Mouse (Mus musculus): ENCODE data around the gene Upb1. TPM values are rescaled to one million over a fixed set of nuclear protein-coding genes. Genes with fewer than 3 reads are reported as not detected.

Gene Upb1
- polyA plus RNA-seq, 1 experiment from 2014 or later, result not detected

GRCm38 (mm10) chr10:75430147-75430537, 29.2 kb downstream of the Upb1 start:
- Histone ChIP-seq H3K4me3 (no peak overlapping the region), H3K27me3 (ENCODE audit: insufficient read depth, poor library complexity, severe bottlenecking) (no peaks in the 10 kb centered on the region), H3K27ac (no peak overlapping the region), H3K9me3 (0 out of 2 replicates have a peak, but pooled peaks cover 7% of the 10 kb centered on the region), H3K4me1 (replicated peaks) (0 out of 2 replicates have a peak, but pooled peaks cover 5% of the 10 kb centered on the region), H3K36me3 (no peaks in the 10 kb centered on the region)
- DNase-seq (ENCODE audit: low spot score), result no peak
- 95% methylated on average over 5 of the region's 5 CpGs for WGBS

GRCm38 (mm10) chr10:75430633-75431032, 29.7 kb downstream of the Upb1 start:
- H3K9me3 ChIP-seq, result 0 out of 2 replicates have a peak, but pooled peaks cover 7% of the 10 kb centered on the region
- 90% methylated on average over 6 of the region's 6 CpGs for WGBS
- no peaks in the 10 kb centered on the region for H3K36me3 ChIP-seq
- 0 out of 2 replicates have a peak, but pooled peaks cover 5% of the 10 kb centered on the region for H3K4me1 ChIP-seq (replicated peaks)
- no peak overlapping the region for H3K27ac ChIP-seq
- no peaks in the 10 kb centered on the region for H3K27me3 ChIP-seq (ENCODE audit: insufficient read depth, poor library complexity, severe bottlenecking)
- no peak for DNase-seq (ENCODE audit: low spot score)
- H3K4me3 ChIP-seq, result no peak overlapping the region

GRCm38 (mm10) chr10:75436604-75437217, 35.8 kb downstream of the Upb1 start:
- Histone ChIP-seq H3K4me1 (replicated peaks) (peaks cover 2% of the 10 kb centered on the region; the same call in 1 of the 2 replicates), H3K27ac (no peak overlapping the region), H3K4me3 (no peak overlapping the region), H3K36me3 (no peaks in the 10 kb centered on the region), H3K27me3 (ENCODE audit: insufficient read depth, poor library complexity, severe bottlenecking) (peaks cover 2% of the 10 kb centered on the region; the same call in 1 of the 2 replicates), H3K9me3 (0 out of 2 replicates have a peak, but pooled peaks cover 3% of the 10 kb centered on the region)
- 33% methylated on average over 3 of the region's 3 CpGs for WGBS
- peak; percentile 81 for DNase-seq (ENCODE audit: low spot score)

- Histone ChIP-seq H3K36me3 (no peaks in the 10 kb centered on the region), H3K4me3 (no peak overlapping the region), H3K27me3 (ENCODE audit: insufficient read depth, poor library complexity, severe bottlenecking) (peaks cover 2% of the 10 kb centered on the region; the same call in 1 of the 2 replicates), H3K4me1 (replicated peaks) (peaks cover 2% of the 10 kb centered on the region; the same call in 1 of the 2 replicates), H3K27ac (no peak overlapping the region), H3K9me3 (no peaks in the 10 kb centered on the region)
- DNase-seq (ENCODE audit: low spot score), result no peak
- 91% methylated on average over 1 of the region's 1 CpGs for WGBS
Measured at GRCm38 (mm10) chr10:75437284-75437683, 36.4 kb downstream of the Upb1 start.

GRCm38 (mm10) chr10:75438132-75438810, 37.4 kb downstream of the Upb1 start:
- Histone ChIP-seq H3K27me3 (ENCODE audit: insufficient read depth, poor library complexity, severe bottlenecking) (peaks cover 2% of the 10 kb centered on the region; the same call in 1 of the 2 replicates), H3K36me3 (no peaks in the 10 kb centered on the region), H3K9me3 (no peaks in the 10 kb centered on the region), H3K4me1 (replicated peaks) (peaks cover 2% of the 10 kb centered on the region; the same call in 1 of the 2 replicates), H3K27ac (0 out of 2 replicates have a peak overlapping the region, but pooled peaks have one; percentile 23), H3K4me3 (no peak overlapping the region)
- no peak for DNase-seq (ENCODE audit: low spot score)
- WGBS, result 80% methylated on average over 13 of the region's 13 CpGs

- H3K27me3 ChIP-seq (ENCODE audit: insufficient read depth, poor library complexity, severe bottlenecking), result peaks cover 2% of the 10 kb centered on the region; the same call in 1 of the 2 replicates
- no peaks in the 10 kb centered on the region for H3K36me3 ChIP-seq
- H3K4me1 ChIP-seq (replicated peaks), result peaks cover 11% of the 10 kb centered on the region
- no peaks in the 10 kb centered on the region for H3K9me3 ChIP-seq
- peak; percentile 57 for DNase-seq (ENCODE audit: low spot score)
- H3K27ac ChIP-seq, result peak overlapping the region; percentile 72
- H3K4me3 ChIP-seq, result no peak overlapping the region
- WGBS, result 51% methylated on average over 7 of the region's 7 CpGs
Measured at GRCm38 (mm10) chr10:75439211-75439811, 38.4 kb downstream of the Upb1 start.

GRCm38 (mm10) chr10:75440756-75441155, 39.8 kb downstream of the Upb1 start:
- no peak overlapping the region for H3K4me3 ChIP-seq
- H3K36me3 ChIP-seq, result no peaks in the 10 kb centered on the region
- no peak for DNase-seq (ENCODE audit: low spot score)
- peaks cover 2% of the 10 kb centered on the region; the same call in 1 of the 2 replicates for H3K27me3 ChIP-seq (ENCODE audit: insufficient read depth, poor library complexity, severe bottlenecking)
- no peaks in the 10 kb centered on the region for H3K9me3 ChIP-seq
- peaks cover 25% of the 10 kb centered on the region for H3K4me1 ChIP-seq (replicated peaks)
- 90% methylated on average over 3 of the region's 3 CpGs for WGBS
- H3K27ac ChIP-seq, result no peak overlapping the region

- Histone ChIP-seq H3K27me3 (ENCODE audit: insufficient read depth, poor library complexity, severe bottlenecking) (peaks cover 2% of the 10 kb centered on the region; the same call in 1 of the 2 replicates), H3K36me3 (no peaks in the 10 kb centered on the region), H3K9me3 (no peaks in the 10 kb centered on the region), H3K27ac (no peak overlapping the region), H3K4me3 (no peak overlapping the region), H3K4me1 (replicated peaks) (peaks cover 29% of the 10 kb centered on the region)
- whole genome bisulfite sequencing, result 88% methylated on average over 4 of the region's 4 CpGs
- no peak for DNase-seq (ENCODE audit: low spot score)
Measured at GRCm38 (mm10) chr10:75441800-75442199, 40.9 kb downstream of the Upb1 start.

- H3K4me3 ChIP-seq, result no peak overlapping the region
- DNase-seq (ENCODE audit: low spot score), result no peak
- 78% methylated on average over 4 of the region's 4 CpGs for WGBS
Measured at GRCm38 (mm10) chr10:75443017-75443416, 42.1 kb downstream of the Upb1 start.

GRCm38 (mm10) chr10:75444111-75444826, 43.4 kb downstream of the Upb1 start:
- 80% methylated on average over 19 of the region's 19 CpGs for WGBS
- peak; percentile 50 for DNase-seq (ENCODE audit: low spot score)
- no peaks in the 10 kb centered on the region for H3K36me3 ChIP-seq
- peak overlapping the region; percentile 70 for H3K27ac ChIP-seq
- no peak overlapping the region for H3K4me3 ChIP-seq
- H3K9me3 ChIP-seq, result no peaks in the 10 kb centered on the region
- H3K4me1 ChIP-seq (replicated peaks), result peaks cover 32% of the 10 kb centered on the region
- H3K27me3 ChIP-seq (ENCODE audit: insufficient read depth, poor library complexity, severe bottlenecking), result no peaks in the 10 kb centered on the region

More at GRCm38 (mm10) chr10:75443017-75443416, 42.1 kb downstream of the Upb1 start:
- Histone ChIP-seq H3K27ac (no peak overlapping the region), H3K27me3 (ENCODE audit: insufficient read depth, poor library complexity, severe bottlenecking) (no peaks in the 10 kb centered on the region; the same call in 1 of the 2 replicates), H3K36me3 (no peaks in the 10 kb centered on the region), H3K9me3 (no peaks in the 10 kb centered on the region), H3K4me1 (replicated peaks) (peaks cover 32% of the 10 kb centered on the region)

GRCm38 (mm10) chr10:75445030-75445429, 44.1 kb downstream of the Upb1 start:
- Histone ChIP-seq H3K36me3 (no peaks in the 10 kb centered on the region), H3K9me3 (no peaks in the 10 kb centered on the region), H3K27me3 (ENCODE audit: insufficient read depth, poor library complexity, severe bottlenecking) (no peaks in the 10 kb centered on the region), H3K27ac (peak overlapping the region; percentile 67), H3K4me3 (no peak overlapping the region), H3K4me1 (replicated peaks) (peaks cover 32% of the 10 kb centered on the region)
- 59% methylated on average over 8 of the region's 8 CpGs for WGBS
- DNase-seq (ENCODE audit: low spot score), result no peak

- Histone ChIP-seq H3K4me1 (replicated peaks) (peaks cover 39% of the 10 kb centered on the region), H3K4me3 (no peak overlapping the region), H3K27me3 (ENCODE audit: insufficient read depth, poor library complexity, severe bottlenecking) (no peaks in the 10 kb centered on the region), H3K27ac (no peak overlapping the region), H3K36me3 (no peaks in the 10 kb centered on the region), H3K9me3 (no peaks in the 10 kb centered on the region)
- WGBS, result 76% methylated on average over 13 of the region's 13 CpGs
- peak; percentile 9 for DNase-seq (ENCODE audit: low spot score)
Measured at GRCm38 (mm10) chr10:75446501-75447083, 45.7 kb downstream of the Upb1 start.

All from hindbrain, embryonic 10.5 days (tissue).